Mouse (Mus musculus) lung, embryonic 14.5 days (tissue): ENCODE measurements at regions not wholly inside any gene's neighbourhood (a gene's known extent, or its start where the extent isn't known, plus 50 kb on each side); places are given as distances from the start of the nearest gene placed in this dataset.

ENCODE experiments used
- ATAC-seq: fragments of 200-750 bp; cut with Nextera tagmentation; 2 replicates; pipeline ENCODE4 v1.8.0; 2017; ENCODE audit warnings: mild to moderate bottlenecking, moderate TSS enrichment, moderate library complexity; ENCODE audit not compliant: insufficient read depth
- DNase-seq: peaks from one replicate; pipeline ENCODE4 v3.0.0-alpha.2; 2015
- H3K27ac ChIP-seq: fragments of 300-500 bp; sonication (generic); 2 replicates; pipeline ENCODE4 v1.5.1; 2014; ENCODE audit warnings: low read depth, mild to moderate bottlenecking, moderate library complexity
- H3K27me3 ChIP-seq: fragments of 300-500 bp; sonication (generic); 2 replicates; pipeline ENCODE4 v1.6.1; 2014; ENCODE audit warnings: low read length, control low read depth; ENCODE audit not compliant: insufficient read depth
- H3K36me3 ChIP-seq: fragments of 300-500 bp; sonication (generic); 2 replicates; pipeline ENCODE4 v1.6.1; 2014; ENCODE audit warnings: control low read depth; ENCODE audit not compliant: insufficient read depth
- H3K4me1 ChIP-seq: fragments of 300-500 bp; sonication (generic); 2 replicates; pipeline ENCODE4 v1.6.1; 2014; ENCODE audit warnings: antibody characterized with exemption, control low read depth; ENCODE audit not compliant: insufficient read depth
- H3K4me2 ChIP-seq: fragments of 300-500 bp; sonication (generic); 2 replicates; pipeline ENCODE4 v1.6.1; 2014; ENCODE audit warnings: mild to moderate bottlenecking
- H3K4me3 ChIP-seq: fragments of 300-500 bp; sonication (generic); 2 replicates; pipeline ENCODE4 v1.5.1; 2014; ENCODE audit warnings: low read depth, low read length
- H3K9ac ChIP-seq: fragments of 300-500 bp; sonication (generic); 2 replicates; pipeline ENCODE4 v1.6.1; 2014
- H3K9me3 ChIP-seq: fragments of 300-500 bp; sonication (generic); 2 replicates; pipeline ENCODE4 v1.6.1; 2016; ENCODE audit warnings: low read depth, low read length, control low read depth
- CTCF ChIP-seq: IDR thresholded peaks from 2 replicates; pipeline ENCODE4 v1.5.1; 2016; ENCODE audit warnings: antibody characterized with exemption, low read depth
- WGBS: fragments of 180-500 bp; shearing (Covaris S2); extraction: QIAGEN DNeasy Blood & Tissue Kit; methylation state at CpG from one replicate; pipeline ENCODE4 v1.1.7; 2014; 5-methylcytosine and 5-hydroxymethylcytosine counted together

- ATAC-seq (no peak), DNase-seq (no peak)
- Histone ChIP-seq H3K4me3 (no peak overlapping the region), H3K9me3 (no peaks in the 10 kb centered on the region), H3K4me2 (no peak overlapping the region), H3K27me3 (no peaks in the 10 kb centered on the region), H3K36me3 (no peaks in the 10 kb centered on the region), H3K27ac (no peak overlapping the region), H3K4me1 (no peaks in the 10 kb centered on the region), H3K9ac (no peak overlapping the region)
- TF ChIP-seq CTCF, result no peak
- WGBS, result 61% methylated on average over 3 of the region's 3 CpGs
Measured at GRCm38 (mm10) chr5:41476001-41476400, 232.0 kb downstream of the Rab28 start.

GRCm38 (mm10) chr5:41445512-41446005 is 262.4 kb downstream of the Rab28 start:
- no peaks in the 10 kb centered on the region for H3K9me3 ChIP-seq
- DNase-seq, result no peak
- no peak overlapping the region for H3K4me2 ChIP-seq
- 49% methylated on average over 2 of the region's 2 CpGs for WGBS
- no peaks in the 10 kb centered on the region for H3K36me3 ChIP-seq
- no peaks in the 10 kb centered on the region for H3K4me1 ChIP-seq
- no peak for ATAC-seq
- no peaks in the 10 kb centered on the region for H3K27me3 ChIP-seq
- no peak overlapping the region for H3K27ac ChIP-seq
- no peak overlapping the region for H3K4me3 ChIP-seq
- H3K9ac ChIP-seq, result no peak overlapping the region
- TF ChIP-seq CTCF, result no peak

GRCm38 (mm10) chr5:41441081-41441480 is 266.9 kb downstream of the Rab28 start:
- ATAC-seq (no peak), DNase-seq (no peak)
- no peaks in the 10 kb centered on the region for H3K4me1 ChIP-seq
- H3K27ac ChIP-seq, result no peak overlapping the region
- H3K9ac ChIP-seq, result no peak overlapping the region
- H3K9me3 ChIP-seq, result no peaks in the 10 kb centered on the region
- H3K36me3 ChIP-seq, result no peaks in the 10 kb centered on the region
- H3K27me3 ChIP-seq, result no peaks in the 10 kb centered on the region
- WGBS, result 71% methylated on average over 1 of the region's 1 CpGs
- no peak overlapping the region for H3K4me3 ChIP-seq
- TF ChIP-seq CTCF, result no peak
- no peak overlapping the region for H3K4me2 ChIP-seq

GRCm38 (mm10) chr5:41419121-41419874 is 288.7 kb downstream of the Rab28 start:
- no peak overlapping the region for H3K4me2 ChIP-seq
- DNase-seq, result no peak
- 59% methylated on average over 6 of the region's 6 CpGs for WGBS
- H3K9ac ChIP-seq, result no peak overlapping the region
- no peak for ATAC-seq
- H3K4me3 ChIP-seq, result no peak overlapping the region
- no peaks in the 10 kb centered on the region for H3K36me3 ChIP-seq
- no peaks in the 10 kb centered on the region for H3K9me3 ChIP-seq
- no peaks in the 10 kb centered on the region for H3K4me1 ChIP-seq
- TF ChIP-seq CTCF, result no peak
- no peaks in the 10 kb centered on the region for H3K27me3 ChIP-seq
- H3K27ac ChIP-seq, result no peak overlapping the region

GRCm38 (mm10) chr5:41409070-41409668 is 298.8 kb downstream of the Rab28 start:
- WGBS, result 57% methylated on average over 6 of the region's 6 CpGs
- H3K27me3 ChIP-seq, result no peaks in the 10 kb centered on the region
- no peak for ATAC-seq
- no peak overlapping the region for H3K4me3 ChIP-seq
- H3K36me3 ChIP-seq, result no peaks in the 10 kb centered on the region
- H3K27ac ChIP-seq, result no peak overlapping the region
- no peaks in the 10 kb centered on the region for H3K9me3 ChIP-seq
- H3K4me2 ChIP-seq, result no peak overlapping the region
- no peak overlapping the region for H3K9ac ChIP-seq
- TF ChIP-seq CTCF, result no peak
- H3K4me1 ChIP-seq, result no peaks in the 10 kb centered on the region
- no peak for DNase-seq

GRCm38 (mm10) chr5:41392802-41393234 is 315.1 kb downstream of the Rab28 start:
- Histone ChIP-seq H3K4me3 (no peak overlapping the region), H3K4me1 (no peaks in the 10 kb centered on the region), H3K4me2 (no peak overlapping the region), H3K27me3 (no peaks in the 10 kb centered on the region), H3K27ac (no peak overlapping the region), H3K9me3 (no peaks in the 10 kb centered on the region), H3K9ac (no peak overlapping the region), H3K36me3 (no peaks in the 10 kb centered on the region)
- ATAC-seq (no peak), DNase-seq (no peak)
- WGBS, result 80% methylated on average over 14 of the region's 14 CpGs
- TF ChIP-seq CTCF, result no peak

- no peaks in the 10 kb centered on the region for H3K9me3 ChIP-seq
- no peak for TF ChIP-seq CTCF
- H3K4me1 ChIP-seq, result no peaks in the 10 kb centered on the region
- 75% methylated on average over 9 of the region's 9 CpGs for WGBS
- no peak overlapping the region for H3K27ac ChIP-seq
- H3K4me3 ChIP-seq, result no peak overlapping the region
- H3K4me2 ChIP-seq, result no peak overlapping the region
- H3K9ac ChIP-seq, result no peak overlapping the region
- no peaks in the 10 kb centered on the region for H3K36me3 ChIP-seq
- no peaks in the 10 kb centered on the region for H3K27me3 ChIP-seq
- ATAC-seq, result no peak
- DNase-seq, result no peak
Measured at GRCm38 (mm10) chr5:41392137-41392554, 315.8 kb downstream of the Rab28 start.
